Mouse (Mus musculus): ENCODE measurements around the gene Myocd. TPM values are rescaled to one million over a fixed set of nuclear protein-coding genes. Genes with fewer than 3 reads are reported as not detected.

The Myocd gene
- polyA plus RNA-seq, 1 experiment from 2014 or later, result 0.49 TPM

DNA sequence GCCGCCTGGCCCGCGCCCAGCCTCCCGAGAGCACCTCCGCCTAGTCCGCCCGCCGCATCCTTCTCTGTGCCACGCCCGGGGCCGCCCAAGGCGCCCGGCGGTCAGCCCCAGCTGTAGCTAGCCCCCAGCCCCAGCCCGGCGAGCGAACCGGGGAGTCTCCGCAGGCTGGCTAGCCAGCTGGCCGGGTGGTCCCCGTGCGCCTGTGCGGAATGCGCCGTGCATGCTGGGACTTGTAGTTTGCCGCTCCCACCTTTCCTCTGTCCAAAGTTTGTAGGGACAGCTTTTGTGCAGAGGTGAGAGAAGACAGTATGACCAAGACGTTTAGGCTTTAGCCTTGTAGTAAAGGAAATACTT, 107.0 kb downstream of the Myocd start, which contains the start of gene Arhgap44:
Arhgap44 (minus strand) TSS at position 195 of the 354 bp plus-strand sequence.
- no peaks in the 10 kb centered on the region for H3K36me3 ChIP-seq
- H3K27ac ChIP-seq, result no peak within 1 kb of the TSS
- ATAC-seq (ENCODE audit: insufficient number of reproducible peaks, insufficient read depth, low FRiP score, low TSS enrichment, low read depth), result peak; percentile 89
- peak within 1 kb of the TSS; percentile 94 for H3K4me2 ChIP-seq
- WGBS, result under 1% methylated on average over 27 of the region's 27 CpGs
- H3K4me1 ChIP-seq (replicated peaks), result peaks cover 14% of the 10 kb centered on the region
- H3K9me3 ChIP-seq, result 0 out of 2 replicates have a peak, but pooled peaks cover 4% of the 10 kb centered on the region
- H3K9ac ChIP-seq (replicated peaks), result peak within 1 kb of the TSS; percentile 83
- H3K27me3 ChIP-seq, result peaks cover 32% of the 10 kb centered on the region
- peak within 1 kb of the TSS; percentile 91 for H3K4me3 ChIP-seq (replicated peaks)

- H3K4me2 ChIP-seq, result peak overlapping the region; percentile 94
- 0 out of 2 replicates have a peak, but pooled peaks cover 4% of the 10 kb centered on the region for H3K9me3 ChIP-seq
- no peaks in the 10 kb centered on the region for H3K36me3 ChIP-seq
- under 1% methylated on average over 49 of the region's 49 CpGs for WGBS
- peaks cover 32% of the 10 kb centered on the region for H3K27me3 ChIP-seq
- peak overlapping the region; percentile 91 for H3K4me3 ChIP-seq (replicated peaks)
- no peak overlapping the region for H3K27ac ChIP-seq
- peak; percentile 49 for ATAC-seq (ENCODE audit: insufficient number of reproducible peaks, insufficient read depth, low FRiP score, low TSS enrichment, low read depth)
- peaks cover 14% of the 10 kb centered on the region for H3K4me1 ChIP-seq (replicated peaks)
- H3K9ac ChIP-seq (replicated peaks), result peak overlapping the region; percentile 83
These were observed 107.7 kb downstream of the Myocd start for GRCm38 (mm10) chr11:65161881-65162766.

- Histone ChIP-seq H3K9ac (replicated peaks) (peak overlapping the region; percentile 83; the same call in 1 of the 2 replicates), H3K36me3 (no peaks in the 10 kb centered on the region), H3K4me3 (replicated peaks) (peak overlapping the region; percentile 91; the same call in 1 of the 2 replicates), H3K4me1 (replicated peaks) (peaks cover 14% of the 10 kb centered on the region), H3K27ac (no peak overlapping the region), H3K27me3 (peaks cover 32% of the 10 kb centered on the region), H3K9me3 (0 out of 2 replicates have a peak, but pooled peaks cover 4% of the 10 kb centered on the region), H3K4me2 (peak overlapping the region; percentile 94)
- WGBS, result 55% methylated on average over 7 of the region's 7 CpGs
- ATAC-seq (ENCODE audit: insufficient number of reproducible peaks, insufficient read depth, low FRiP score, low TSS enrichment, low read depth), result no peak
These were observed 108.6 kb downstream of the Myocd start for GRCm38 (mm10) chr11:65160991-65161880.

- WGBS, result 93% methylated on average over 5 of the region's 5 CpGs
- H3K9me3 ChIP-seq, result 0 out of 2 replicates have a peak, but pooled peaks cover 4% of the 10 kb centered on the region
- no peak within 1 kb of the TSS for H3K4me3 ChIP-seq (replicated peaks)
- ATAC-seq (ENCODE audit: insufficient number of reproducible peaks, insufficient read depth, low FRiP score, low TSS enrichment, low read depth), result no peak
- no peak within 1 kb of the TSS for H3K4me2 ChIP-seq
- H3K9ac ChIP-seq (replicated peaks), result no peak within 1 kb of the TSS
- H3K27ac ChIP-seq, result no peak within 1 kb of the TSS
- H3K36me3 ChIP-seq, result no peaks in the 10 kb centered on the region
- peaks cover 14% of the 10 kb centered on the region for H3K4me1 ChIP-seq (replicated peaks)
- peaks cover 32% of the 10 kb centered on the region for H3K27me3 ChIP-seq
These were observed 110.0 kb downstream of the Myocd start, which contains the start of gene 1700086D15Rik for GRCm38 (mm10) chr11:65159791-65160190. Gene 1700086D15Rik (minus strand): TSS chr11:65159891.

GRCm38 (mm10) chr11:65158658-65158990, 111.2 kb downstream of the Myocd start:
- H3K27ac ChIP-seq, result no peak overlapping the region
- no peak overlapping the region for H3K9ac ChIP-seq (replicated peaks)
- H3K27me3 ChIP-seq, result peaks cover 32% of the 10 kb centered on the region
- no peak overlapping the region for H3K4me2 ChIP-seq
- WGBS, result 94% methylated on average over 5 of the region's 5 CpGs
- H3K36me3 ChIP-seq, result no peaks in the 10 kb centered on the region
- H3K4me1 ChIP-seq (replicated peaks), result peaks cover 14% of the 10 kb centered on the region
- no peak for ATAC-seq (ENCODE audit: insufficient number of reproducible peaks, insufficient read depth, low FRiP score, low TSS enrichment, low read depth)
- no peak overlapping the region for H3K4me3 ChIP-seq (replicated peaks)
- 0 out of 2 replicates have a peak, but pooled peaks cover 4% of the 10 kb centered on the region for H3K9me3 ChIP-seq

DNA sequence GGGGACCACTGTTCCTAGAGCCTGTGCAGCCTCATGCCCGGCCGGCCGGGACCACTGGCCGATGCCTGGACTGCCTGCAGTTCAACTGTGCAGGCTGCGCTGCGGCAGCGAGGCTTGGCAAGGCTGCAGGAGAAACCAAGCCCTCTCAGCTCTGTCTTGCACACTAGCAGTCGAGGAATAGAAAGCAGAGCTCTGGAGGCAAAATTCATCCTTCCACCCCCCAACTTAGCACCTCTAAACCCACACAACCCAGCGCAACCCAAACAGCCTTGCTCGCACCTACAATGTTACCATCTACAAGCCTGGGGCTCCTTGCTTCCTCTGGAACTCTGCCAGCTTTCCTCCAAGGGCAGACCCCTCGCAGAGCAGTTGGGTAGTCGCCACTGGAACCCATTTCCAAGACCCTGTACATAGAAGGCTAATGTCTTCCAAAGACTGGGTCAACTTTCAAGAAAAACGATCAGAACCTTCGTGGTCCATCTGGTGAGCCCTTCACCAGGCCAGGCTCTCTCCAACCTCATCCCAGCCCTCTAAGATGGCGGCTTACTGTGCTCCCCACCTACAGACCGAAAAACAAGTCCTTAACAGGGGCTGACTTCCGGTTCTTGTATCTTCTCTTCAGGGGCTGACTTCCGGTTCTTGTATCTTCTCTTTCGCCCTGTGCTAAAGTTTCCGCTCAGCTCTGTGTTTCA, 111.7 kb downstream of the Myocd start:
- Histone ChIP-seq H3K9me3 (0 out of 2 replicates have a peak, but pooled peaks cover 4% of the 10 kb centered on the region), H3K27ac (no peak overlapping the region), H3K4me3 (replicated peaks) (no peak overlapping the region), H3K27me3 (peaks cover 29% of the 10 kb centered on the region), H3K36me3 (no peaks in the 10 kb centered on the region), H3K9ac (replicated peaks) (no peak overlapping the region), H3K4me1 (replicated peaks) (peaks cover 14% of the 10 kb centered on the region), H3K4me2 (no peak overlapping the region)
- WGBS, result 87% methylated on average over 20 of the region's 20 CpGs
- ATAC-seq (ENCODE audit: insufficient number of reproducible peaks, insufficient read depth, low FRiP score, low TSS enrichment, low read depth), result no peak

DNA sequence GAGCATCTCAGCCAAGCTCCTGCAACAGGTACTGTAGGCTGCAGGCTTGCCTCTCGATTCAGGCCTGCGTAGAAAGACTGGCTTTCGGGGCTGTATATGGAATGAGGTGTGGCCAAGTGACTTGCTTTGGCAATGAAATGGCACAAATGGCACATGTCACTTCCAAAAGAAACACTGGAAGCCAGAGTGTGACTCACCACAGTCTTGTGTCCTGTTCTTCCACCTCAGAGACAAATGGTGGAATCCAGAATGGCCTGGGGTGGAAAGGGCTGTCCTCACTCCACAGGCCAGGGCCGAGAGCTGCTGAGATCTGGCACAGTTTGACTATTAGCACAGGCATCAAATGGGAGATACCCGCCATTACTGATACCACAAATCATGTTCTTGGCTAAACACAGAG, 116.8 kb downstream of the Myocd start:
- H3K4me1 ChIP-seq (replicated peaks), result no peaks in the 10 kb centered on the region; the same call in none of the 2 replicates
- no peaks in the 10 kb centered on the region for H3K36me3 ChIP-seq
- 68% methylated on average over 5 of the region's 5 CpGs for WGBS
- H3K4me3 ChIP-seq (replicated peaks), result no peak overlapping the region
- no peak overlapping the region for H3K4me2 ChIP-seq
- no peaks in the 10 kb centered on the region for H3K27me3 ChIP-seq
- H3K9ac ChIP-seq (replicated peaks), result no peak overlapping the region
- H3K9me3 ChIP-seq, result no peaks in the 10 kb centered on the region
- no peak for ATAC-seq (ENCODE audit: insufficient number of reproducible peaks, insufficient read depth, low FRiP score, low TSS enrichment, low read depth)
- H3K27ac ChIP-seq, result no peak overlapping the region

GRCm38 (mm10) chr11:65148441-65148840, 121.3 kb downstream of the Myocd start:
- H3K4me1 ChIP-seq (replicated peaks), result peaks cover 2% of the 10 kb centered on the region; the same call in 1 of the 2 replicates
- no peaks in the 10 kb centered on the region for H3K36me3 ChIP-seq
- H3K4me2 ChIP-seq, result no peak overlapping the region
- H3K9me3 ChIP-seq, result no peaks in the 10 kb centered on the region
- H3K9ac ChIP-seq (replicated peaks), result no peak overlapping the region
- H3K4me3 ChIP-seq (replicated peaks), result no peak overlapping the region
- no peak overlapping the region for H3K27ac ChIP-seq
- ATAC-seq (ENCODE audit: insufficient number of reproducible peaks, insufficient read depth, low FRiP score, low TSS enrichment, low read depth), result no peak
- WGBS, result 83% methylated on average over 7 of the region's 7 CpGs
- no peaks in the 10 kb centered on the region for H3K27me3 ChIP-seq

DNA sequence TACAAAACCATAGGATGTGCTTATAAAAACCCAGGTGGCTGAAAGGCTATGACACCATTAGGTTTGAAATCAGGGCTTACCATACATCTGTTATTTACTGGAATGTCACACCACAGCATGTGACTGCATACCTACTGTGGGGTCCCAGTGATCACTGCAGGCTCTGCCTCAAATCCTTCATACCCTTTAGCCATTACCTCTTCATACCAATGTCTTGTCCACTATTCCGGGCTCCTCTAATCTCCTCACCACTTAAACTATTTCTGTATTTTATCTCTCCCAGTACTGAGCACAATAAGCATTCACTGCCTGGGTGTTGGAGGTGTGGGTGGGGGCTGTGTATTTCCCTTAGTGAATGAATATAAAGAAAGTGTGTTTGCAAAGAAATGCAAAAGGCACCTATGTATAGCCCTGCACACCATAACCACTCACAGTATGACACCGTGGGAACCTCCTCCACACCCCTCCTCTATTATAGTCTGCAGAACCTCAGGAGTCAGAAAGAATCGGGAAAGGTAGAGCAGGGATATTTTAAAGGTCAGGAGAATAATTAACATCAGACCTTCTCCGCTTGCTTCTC, 126.9 kb downstream of the Myocd start:
- Histone ChIP-seq H3K27me3 (no peaks in the 10 kb centered on the region), H3K9ac (replicated peaks) (no peak overlapping the region), H3K36me3 (no peaks in the 10 kb centered on the region), H3K9me3 (no peaks in the 10 kb centered on the region), H3K4me1 (replicated peaks) (0 out of 2 replicates have a peak, but pooled peaks cover 2% of the 10 kb centered on the region), H3K4me2 (no peak overlapping the region), H3K4me3 (replicated peaks) (no peak overlapping the region), H3K27ac (no peak overlapping the region)
- no peak for ATAC-seq (ENCODE audit: insufficient number of reproducible peaks, insufficient read depth, low FRiP score, low TSS enrichment, low read depth)
- WGBS, result 73% methylated on average over 4 of the region's 4 CpGs

DNA sequence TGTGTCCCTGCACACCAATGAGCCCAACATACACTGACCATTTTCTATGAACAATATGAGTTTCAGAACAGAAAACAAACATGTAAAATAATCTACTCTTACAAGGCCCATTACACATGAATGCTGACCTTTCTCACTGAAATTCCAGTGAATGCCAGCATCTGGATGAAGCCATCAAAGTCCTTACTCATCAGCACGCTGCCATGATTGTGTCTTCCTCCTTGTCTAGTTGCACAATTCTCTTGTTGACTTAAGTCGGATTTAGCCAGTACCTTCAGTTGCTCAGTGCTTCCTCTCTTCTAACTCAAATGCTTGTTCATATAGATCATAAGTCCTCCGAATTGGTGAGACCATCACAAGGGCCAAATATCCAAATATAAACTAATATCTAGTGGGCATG, 130.8 kb downstream of the Myocd start:
- Histone ChIP-seq H3K4me2 (no peak overlapping the region), H3K27ac (no peak overlapping the region), H3K4me3 (replicated peaks) (no peak overlapping the region), H3K27me3 (no peaks in the 10 kb centered on the region), H3K36me3 (no peaks in the 10 kb centered on the region), H3K4me1 (replicated peaks) (0 out of 2 replicates have a peak, but pooled peaks cover 2% of the 10 kb centered on the region), H3K9me3 (no peaks in the 10 kb centered on the region), H3K9ac (replicated peaks) (no peak overlapping the region)
- no peak for ATAC-seq (ENCODE audit: insufficient number of reproducible peaks, insufficient read depth, low FRiP score, low TSS enrichment, low read depth)
- WGBS, result 92% methylated on average over 3 of the region's 3 CpGs

All from limb, embryonic 12.5 days (tissue).